Mouse (Mus musculus): Measurements from ENCODE around the gene Smpd2. TPM values are rescaled to one million over a fixed set of nuclear protein-coding genes. Genes with fewer than 3 reads are reported as not detected.

Gene Smpd2
- total and polyA plus RNA-seq, 3 experiments, result 0.04 to 0.42 TPM; not detected in 1

GRCm38 (mm10) chr10:41486506-41487170 is 3.5 kb downstream of the Smpd2 start:
- DNase-seq (ENCODE audit: low read depth, low spot score), result no peak
- Histone ChIP-seq H3K27me3 (ENCODE audit: control insufficient read depth in 1 of 2, insufficient read depth in 2 of 2, low read length in 2 of 2) (peaks cover 0 to 1% of the 10 kb centered on the region in 2 experiments; a peak in 2 of 4 replicates), H3K36me3 (ENCODE audit: control insufficient read depth in 1 of 2, insufficient read depth in 2 of 2, low read length in 2 of 2) (no peaks in the 10 kb centered on the region), H3K4me1 (ENCODE audit: control insufficient read depth in 1 of 2, insufficient read depth in 2 of 2, low read length in 2 of 2) (no peaks in the 10 kb centered on the region), H3K79me2 (ENCODE audit: control insufficient read depth, insufficient read depth, low read length, poor library complexity) (no peaks in the 10 kb centered on the region), H3K27ac (ENCODE audit: control insufficient read depth, low read depth, low read length) (no peak overlapping the region), H3K4me3 (ENCODE audit: control insufficient read depth in 1 of 2, insufficient read depth in 1 of 2, low read depth in 2 of 2, low read length in 2 of 2) (no peak overlapping the region), H3K9ac (ENCODE audit: control insufficient read depth, low read depth, low read length, poor library complexity, severe bottlenecking) (no peak overlapping the region), H3K9me3 (replicated peaks; ENCODE audit: insufficient read depth, low read length) (no peaks in the 10 kb centered on the region)
- no peak for TF ChIP-seq EP300 (IDR thresholded peaks at IDR 0.05; ENCODE audit: low read depth in 1 of 2, low read length in 2 of 2)
- TF ChIP-seq MAX (IDR thresholded peaks at IDR 0.05; ENCODE audit: low read length), result no peak
- TF ChIP-seq JUND (IDR thresholded peaks at IDR 0.05; ENCODE audit: low read depth, low read length), result no peak
- no peak for TF ChIP-seq E2F4 (IDR thresholded peaks at IDR 0.05; ENCODE audit: borderline replicate concordance, low read depth, low read length)
- no peak for TF ChIP-seq GATA1 (IDR thresholded peaks at IDR 0.05; ENCODE audit: low read depth, low read length)
- TF ChIP-seq TAL1 (IDR thresholded peaks at IDR 0.05; ENCODE audit: low read length), result no peak
- no peak for TF ChIP-seq USF1 (IDR thresholded peaks at IDR 0.05; ENCODE audit: low read depth, low read length)
- TF ChIP-seq KAT2A (conservative IDR thresholded peaks at IDR 0.05; ENCODE audit: low read depth, low read length), result no peak
- no peak for TF ChIP-seq MAFK (IDR thresholded peaks at IDR 0.05; ENCODE audit: borderline replicate concordance, low read depth, low read length)
- TF ChIP-seq NRF1 (IDR thresholded peaks at IDR 0.05; ENCODE audit: insufficient read depth, low read depth, low read length, poor library complexity, severe bottlenecking), result no peak
- no peak for TF ChIP-seq TBP (IDR thresholded peaks at IDR 0.05; ENCODE audit: low read depth, low read length)
- no peak for TF ChIP-seq ZNF384 (IDR thresholded peaks at IDR 0.05; ENCODE audit: low read depth, low read length)
- no peak for TF ChIP-seq TCF12 (IDR thresholded peaks at IDR 0.05; ENCODE audit: low read depth, low read length)
- TF ChIP-seq CTCF (IDR thresholded peaks at IDR 0.05 in 2 of 3, conservative IDR thresholded peaks at IDR 0.05 in 1 of 3; ENCODE audit: control insufficient read depth in 1 of 3, insufficient read depth in 1 of 3, low read depth in 2 of 3, low read length in 3 of 3, poor library complexity in 1 of 3, severe bottlenecking in 1 of 3), result no peak
- no peak for TF ChIP-seq ZMIZ1 (IDR thresholded peaks at IDR 0.05; ENCODE audit: low read depth, low read length)
- TF ChIP-seq CHD2 (IDR thresholded peaks at IDR 0.05; ENCODE audit: low read length), result no peak
- TF ChIP-seq SMC3 (IDR thresholded peaks at IDR 0.05; ENCODE audit: low read depth, low read length), result no peak

DNA sequence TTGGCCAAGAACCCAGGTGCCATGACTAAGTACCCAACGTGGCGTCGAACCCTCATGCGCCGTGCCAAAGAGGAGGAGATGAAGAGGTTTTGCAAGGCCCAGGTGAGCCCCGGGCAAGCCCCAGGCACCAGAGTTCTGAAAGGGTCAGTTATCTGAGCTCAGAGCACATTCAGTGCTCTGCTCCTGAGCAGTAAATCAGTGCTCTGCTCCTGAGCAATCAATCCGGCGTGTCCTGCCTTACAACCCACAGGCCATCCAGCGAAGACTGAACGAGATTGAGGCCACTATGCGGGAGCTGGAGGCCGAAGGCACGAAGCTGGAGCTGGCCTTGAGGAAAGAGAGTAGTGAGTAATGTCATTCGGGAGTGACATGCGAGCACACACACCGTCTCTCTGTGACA is 4.4 kb downstream of the Smpd2 start:
- H3K4me3 ChIP-seq (ENCODE audit: control insufficient read depth in 1 of 2, insufficient read depth in 1 of 2, low read depth in 2 of 2, low read length in 2 of 2), result no peak overlapping the region
- H3K9ac ChIP-seq (ENCODE audit: control insufficient read depth, low read depth, low read length, poor library complexity, severe bottlenecking), result no peak overlapping the region
- DNase-seq (ENCODE audit: low read depth, low spot score), result no peak
- no peak overlapping the region for H3K27ac ChIP-seq (ENCODE audit: control insufficient read depth, low read depth, low read length)
- H3K36me3 ChIP-seq (ENCODE audit: control insufficient read depth in 1 of 2, insufficient read depth in 2 of 2, low read length in 2 of 2), result peaks cover 0 to 1% of the 10 kb centered on the region in 2 experiments; a peak in 1 of 4 replicates
- peaks cover 0 to 5% of the 10 kb centered on the region in 2 experiments; a peak in 2 of 4 replicates for H3K4me1 ChIP-seq (ENCODE audit: control insufficient read depth in 1 of 2, insufficient read depth in 2 of 2, low read length in 2 of 2)
- TF ChIP-seq RCOR1 (IDR thresholded peaks at IDR 0.05; ENCODE audit: low read depth, low read length) (no peak), ZNF384 (IDR thresholded peaks at IDR 0.05; ENCODE audit: low read depth, low read length) (no peak), TAL1 (IDR thresholded peaks at IDR 0.05; ENCODE audit: low read length) (no peak), ELF1 (IDR thresholded peaks at IDR 0.05; ENCODE audit: low read depth, low read length) (no peak), ETS1 (IDR thresholded peaks at IDR 0.05; ENCODE audit: low read depth, low read length) (no peak), NRF1 (IDR thresholded peaks at IDR 0.05; ENCODE audit: insufficient read depth, low read depth, low read length, poor library complexity, severe bottlenecking) (no peak), MAZ (IDR thresholded peaks at IDR 0.05; ENCODE audit: low read depth, low read length) (no peak), SMC3 (IDR thresholded peaks at IDR 0.05; ENCODE audit: low read depth, low read length) (no peak), MXI1 (IDR thresholded peaks at IDR 0.05; ENCODE audit: low read depth, low read length) (no peak)
- H3K27me3 ChIP-seq (ENCODE audit: control insufficient read depth in 1 of 2, insufficient read depth in 2 of 2, low read length in 2 of 2), result no peaks in the 10 kb centered on the region
- H3K9me3 ChIP-seq (replicated peaks; ENCODE audit: insufficient read depth, low read length), result no peaks in the 10 kb centered on the region
- H3K79me2 ChIP-seq (ENCODE audit: control insufficient read depth, insufficient read depth, low read length, poor library complexity), result no peaks in the 10 kb centered on the region
